Mouse (Mus musculus) small intestine, adult 2 months (tissue): ENCODE measurements around the gene C1qb.

Experiments
- CTCF ChIP-seq: fragments of 200-500 bp; IDR thresholded peaks from 2 replicates; pipeline ENCODE4 v1.5.1; 2012; ENCODE audit warnings: low read depth, mild to moderate bottlenecking, control low read depth, inconsistent platforms, low read length, moderate library complexity, mixed read lengths; ENCODE audit not compliant: insufficient replicate concordance, insufficient read length; ENCODE audit errors: extremely low read depth
- POLR2A ChIP-seq: fragments of 200-500 bp; IDR thresholded peaks from 2 replicates; pipeline ENCODE4 v1.6.1; 2012; ENCODE audit warnings: low read depth, mild to moderate bottlenecking, control low read depth, inconsistent platforms, low read length, moderate library complexity

- no peak for TF ChIP-seq CTCF
- TF ChIP-seq POLR2A = no peak
Measured at GRCm38 (mm10) chr4:136934746-136935613, 49.0 kb upstream of the C1qb start.
